Mouse (Mus musculus): ENCODE results near the gene Itgb5. TPM values are rescaled to one million over a fixed set of nuclear protein-coding genes. Genes with fewer than 3 reads are reported as not detected.

Gene Itgb5
- polyA plus RNA-seq, 1 experiment from 2014 or later = 15.0 TPM

GRCm38 (mm10) chr16:33840616-33841015 is 11.2 kb downstream of the Itgb5 start:
- 56% methylated on average over 6 of the region's 6 CpGs for WGBS
- H3K9me3 ChIP-seq (replicated peaks; ENCODE audit: control insufficient read depth, low read length) = no peaks in the 10 kb centered on the region
- no peak overlapping the region for H3K9ac ChIP-seq (ENCODE audit: low read length)
- H3K4me1 ChIP-seq (ENCODE audit: control insufficient read depth, insufficient read depth, low read length) = 0 out of 2 replicates have a peak, but pooled peaks cover 3% of the 10 kb centered on the region
- no peaks in the 10 kb centered on the region for H3K36me3 ChIP-seq (ENCODE audit: control insufficient read depth, insufficient read depth, low read length)
- no peaks in the 10 kb centered on the region for H3K27me3 ChIP-seq (ENCODE audit: control insufficient read depth, insufficient read depth, low read length)
- H3K4me3 ChIP-seq (replicated peaks; ENCODE audit: low read length) = no peak overlapping the region
- H3K27ac ChIP-seq (ENCODE audit: low read length) = peak overlapping the region; percentile 28; the same call in 1 of the 2 replicates
- no peak overlapping the region for H3K4me2 ChIP-seq (ENCODE audit: low read depth, low read length)
- no peak for ATAC-seq (ENCODE audit: insufficient read depth, low FRiP score)

GRCm38 (mm10) chr16:33842081-33842880 is 12.8 kb downstream of the Itgb5 start:
- Histone ChIP-seq H3K36me3 (ENCODE audit: control insufficient read depth, insufficient read depth, low read length) (peaks cover 8% of the 10 kb centered on the region; the same call in 1 of the 2 replicates), H3K27me3 (ENCODE audit: control insufficient read depth, insufficient read depth, low read length) (no peaks in the 10 kb centered on the region), H3K9ac (ENCODE audit: low read length) (no peak overlapping the region), H3K9me3 (replicated peaks; ENCODE audit: control insufficient read depth, low read length) (no peaks in the 10 kb centered on the region), H3K4me2 (ENCODE audit: low read depth, low read length) (no peak overlapping the region), H3K4me3 (replicated peaks; ENCODE audit: low read length) (no peak overlapping the region), H3K4me1 (ENCODE audit: control insufficient read depth, insufficient read depth, low read length) (0 out of 2 replicates have a peak, but pooled peaks cover 3% of the 10 kb centered on the region), H3K27ac (ENCODE audit: low read length) (no peak overlapping the region)
- WGBS = 77% methylated on average over 12 of the region's 12 CpGs
- no peak for ATAC-seq (ENCODE audit: insufficient read depth, low FRiP score)

DNA sequence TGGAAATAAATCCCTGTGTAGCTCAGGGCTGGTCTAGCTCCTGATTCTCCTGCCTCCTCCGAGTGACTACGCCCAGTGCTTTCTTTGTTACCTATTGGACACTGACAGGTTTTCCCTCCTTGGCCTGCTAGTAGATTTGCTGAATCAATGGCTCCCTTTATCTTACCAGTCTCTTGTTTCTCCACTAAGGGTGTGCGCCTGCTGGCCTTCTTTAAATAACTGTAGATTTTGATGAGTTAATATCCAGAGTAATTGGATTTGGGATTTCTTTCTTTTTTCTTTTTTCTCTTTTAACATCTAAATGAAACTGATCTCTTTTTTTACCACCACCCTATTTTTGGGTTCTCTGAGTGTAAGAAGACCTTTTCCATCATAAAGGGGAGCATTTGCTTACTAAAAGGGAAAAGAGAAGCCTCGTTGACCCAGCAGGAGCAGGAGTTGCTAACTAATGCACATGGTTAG is 14.7 kb downstream of the Itgb5 start:
- Histone ChIP-seq H3K27me3 (ENCODE audit: control insufficient read depth, insufficient read depth, low read length) (no peaks in the 10 kb centered on the region), H3K4me1 (ENCODE audit: control insufficient read depth, insufficient read depth, low read length) (0 out of 2 replicates have a peak, but pooled peaks cover 3% of the 10 kb centered on the region), H3K36me3 (ENCODE audit: control insufficient read depth, insufficient read depth, low read length) (peaks cover 8% of the 10 kb centered on the region; the same call in 1 of the 2 replicates), H3K9ac (ENCODE audit: low read length) (no peak overlapping the region), H3K27ac (ENCODE audit: low read length) (peak overlapping the region; percentile 46; the same call in 1 of the 2 replicates), H3K4me2 (ENCODE audit: low read depth, low read length) (no peak overlapping the region), H3K9me3 (replicated peaks; ENCODE audit: control insufficient read depth, low read length) (no peaks in the 10 kb centered on the region), H3K4me3 (replicated peaks; ENCODE audit: low read length) (no peak overlapping the region)
- 59% methylated on average over 4 of the region's 4 CpGs for WGBS
- no peak for ATAC-seq (ENCODE audit: insufficient read depth, low FRiP score)

DNA sequence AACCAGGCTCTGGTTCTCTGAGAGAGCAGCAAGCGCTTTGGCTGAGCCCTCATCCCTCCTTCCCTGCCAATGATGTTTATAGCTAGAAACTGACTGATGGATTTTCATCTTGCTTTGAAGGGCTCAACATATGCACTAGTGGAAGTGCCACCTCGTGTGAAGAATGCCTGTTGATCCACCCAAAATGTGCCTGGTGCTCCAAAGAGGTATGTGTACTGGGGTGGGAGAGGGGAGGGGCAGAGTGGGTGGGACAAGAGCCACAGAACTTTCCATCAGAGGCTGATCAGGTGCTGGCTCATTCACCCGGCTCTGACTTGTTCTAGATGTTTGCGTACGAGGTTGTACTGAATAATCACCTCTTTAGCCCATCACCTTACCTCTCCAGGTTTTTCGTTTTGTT is 15.4 kb downstream of the Itgb5 start:
- H3K4me1 ChIP-seq (ENCODE audit: control insufficient read depth, insufficient read depth, low read length) = 0 out of 2 replicates have a peak, but pooled peaks cover 3% of the 10 kb centered on the region
- H3K4me2 ChIP-seq (ENCODE audit: low read depth, low read length) = no peak overlapping the region
- peaks cover 8% of the 10 kb centered on the region; the same call in 1 of the 2 replicates for H3K36me3 ChIP-seq (ENCODE audit: control insufficient read depth, insufficient read depth, low read length)
- H3K27ac ChIP-seq (ENCODE audit: low read length) = no peak overlapping the region
- 64% methylated on average over 6 of the region's 6 CpGs for WGBS
- ATAC-seq (ENCODE audit: insufficient read depth, low FRiP score) = no peak
- H3K4me3 ChIP-seq (replicated peaks; ENCODE audit: low read length) = no peak overlapping the region
- no peak overlapping the region for H3K9ac ChIP-seq (ENCODE audit: low read length)
- no peaks in the 10 kb centered on the region for H3K9me3 ChIP-seq (replicated peaks; ENCODE audit: control insufficient read depth, low read length)
- H3K27me3 ChIP-seq (ENCODE audit: control insufficient read depth, insufficient read depth, low read length) = no peaks in the 10 kb centered on the region

GRCm38 (mm10) chr16:33853271-33853670 is 23.8 kb downstream of the Itgb5 start:
- H3K9me3 ChIP-seq (replicated peaks; ENCODE audit: control insufficient read depth, low read length) = no peaks in the 10 kb centered on the region
- no peak for ATAC-seq (ENCODE audit: insufficient read depth, low FRiP score)

GRCm38 (mm10) chr16:33858766-33859165 is 29.3 kb downstream of the Itgb5 start:
- no peak for ATAC-seq (ENCODE audit: insufficient read depth, low FRiP score)
- WGBS = 82% methylated on average over 2 of the region's 2 CpGs
- H3K27me3 ChIP-seq (ENCODE audit: control insufficient read depth, insufficient read depth, low read length) = no peaks in the 10 kb centered on the region

More at GRCm38 (mm10) chr16:33853271-33853670, 23.8 kb downstream of the Itgb5 start:
- 0 out of 2 replicates have a peak, but pooled peaks cover 2% of the 10 kb centered on the region for H3K36me3 ChIP-seq (ENCODE audit: control insufficient read depth, insufficient read depth, low read length)
- no peaks in the 10 kb centered on the region for H3K27me3 ChIP-seq (ENCODE audit: control insufficient read depth, insufficient read depth, low read length)
- H3K9ac ChIP-seq (ENCODE audit: low read length) = no peak overlapping the region
- H3K27ac ChIP-seq (ENCODE audit: low read length) = no peak overlapping the region
- H3K4me1 ChIP-seq (ENCODE audit: control insufficient read depth, insufficient read depth, low read length) = no peaks in the 10 kb centered on the region
- no peak overlapping the region for H3K4me2 ChIP-seq (ENCODE audit: low read depth, low read length)
- no peak overlapping the region for H3K4me3 ChIP-seq (replicated peaks; ENCODE audit: low read length)

GRCm38 (mm10) chr16:33859380-33859779 is 29.9 kb downstream of the Itgb5 start:
- 74% methylated on average over 5 of the region's 5 CpGs for WGBS
- no peak overlapping the region for H3K9ac ChIP-seq (ENCODE audit: low read length)
- ATAC-seq (ENCODE audit: insufficient read depth, low FRiP score) = no peak
- no peak overlapping the region for H3K4me2 ChIP-seq (ENCODE audit: low read depth, low read length)
- no peak overlapping the region for H3K4me3 ChIP-seq (replicated peaks; ENCODE audit: low read length)
- no peaks in the 10 kb centered on the region for H3K27me3 ChIP-seq (ENCODE audit: control insufficient read depth, insufficient read depth, low read length)
- no peaks in the 10 kb centered on the region for H3K36me3 ChIP-seq (ENCODE audit: control insufficient read depth, insufficient read depth, low read length)
- no peaks in the 10 kb centered on the region for H3K9me3 ChIP-seq (replicated peaks; ENCODE audit: control insufficient read depth, low read length)
- H3K4me1 ChIP-seq (ENCODE audit: control insufficient read depth, insufficient read depth, low read length) = peaks cover 7% of the 10 kb centered on the region
- no peak overlapping the region for H3K27ac ChIP-seq (ENCODE audit: low read length)

More at GRCm38 (mm10) chr16:33858766-33859165, 29.3 kb downstream of the Itgb5 start:
- Histone ChIP-seq H3K4me1 (ENCODE audit: control insufficient read depth, insufficient read depth, low read length) (peaks cover 7% of the 10 kb centered on the region), H3K4me3 (replicated peaks; ENCODE audit: low read length) (no peak overlapping the region), H3K27ac (ENCODE audit: low read length) (no peak overlapping the region), H3K9ac (ENCODE audit: low read length) (no peak overlapping the region), H3K36me3 (ENCODE audit: control insufficient read depth, insufficient read depth, low read length) (no peaks in the 10 kb centered on the region), H3K9me3 (replicated peaks; ENCODE audit: control insufficient read depth, low read length) (no peaks in the 10 kb centered on the region), H3K4me2 (ENCODE audit: low read depth, low read length) (no peak overlapping the region)

- Histone ChIP-seq H3K9me3 (replicated peaks; ENCODE audit: control insufficient read depth, low read length) (no peaks in the 10 kb centered on the region), H3K27me3 (ENCODE audit: control insufficient read depth, insufficient read depth, low read length) (no peaks in the 10 kb centered on the region), H3K36me3 (ENCODE audit: control insufficient read depth, insufficient read depth, low read length) (no peaks in the 10 kb centered on the region), H3K4me2 (ENCODE audit: low read depth, low read length) (no peak overlapping the region), H3K4me1 (ENCODE audit: control insufficient read depth, insufficient read depth, low read length) (peaks cover 7% of the 10 kb centered on the region), H3K4me3 (replicated peaks; ENCODE audit: low read length) (no peak overlapping the region), H3K27ac (ENCODE audit: low read length) (no peak overlapping the region; the same call in 1 of the 2 replicates), H3K9ac (ENCODE audit: low read length) (no peak overlapping the region)
- ATAC-seq (ENCODE audit: insufficient read depth, low FRiP score) = peak; percentile 17; the same call in 1 of the 2 replicates
- 53% methylated on average over 14 of the region's 14 CpGs for WGBS
These were observed 30.7 kb downstream of the Itgb5 start for GRCm38 (mm10) chr16:33859988-33860700.

DNA sequence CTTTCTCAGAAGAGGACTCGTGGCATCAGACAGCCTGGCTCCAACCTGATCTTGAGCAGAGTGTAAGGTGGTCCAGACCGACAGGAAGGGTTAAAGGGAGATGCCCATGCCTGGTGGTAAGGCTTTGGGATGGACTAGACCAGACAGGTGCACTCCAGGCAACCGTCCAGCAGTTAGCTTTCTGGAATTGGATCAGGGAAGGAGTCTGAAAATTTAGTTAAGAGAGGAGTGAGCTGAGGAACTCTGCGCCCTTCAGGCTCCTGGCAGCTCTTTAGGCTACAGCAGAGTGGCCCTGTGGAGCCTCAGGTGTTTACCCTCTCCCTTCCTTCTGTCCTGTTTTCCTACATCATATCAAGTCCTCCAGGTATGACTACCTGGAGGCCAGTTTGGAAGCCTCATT is 32.9 kb downstream of the Itgb5 start:
- H3K4me1 ChIP-seq (ENCODE audit: control insufficient read depth, insufficient read depth, low read length) = peaks cover 7% of the 10 kb centered on the region
- WGBS = 83% methylated on average over 4 of the region's 4 CpGs
- no peaks in the 10 kb centered on the region for H3K9me3 ChIP-seq (replicated peaks; ENCODE audit: control insufficient read depth, low read length)
- no peak overlapping the region for H3K27ac ChIP-seq (ENCODE audit: low read length)
- no peak overlapping the region for H3K9ac ChIP-seq (ENCODE audit: low read length)
- no peaks in the 10 kb centered on the region for H3K27me3 ChIP-seq (ENCODE audit: control insufficient read depth, insufficient read depth, low read length)
- ATAC-seq (ENCODE audit: insufficient read depth, low FRiP score) = no peak
- no peak overlapping the region for H3K4me3 ChIP-seq (replicated peaks; ENCODE audit: low read length)
- no peak overlapping the region for H3K4me2 ChIP-seq (ENCODE audit: low read depth, low read length)
- H3K36me3 ChIP-seq (ENCODE audit: control insufficient read depth, insufficient read depth, low read length) = peaks cover 7% of the 10 kb centered on the region; the same call in 1 of the 2 replicates
